Mouse (Mus musculus): ENCODE results near the gene Syt12. TPM values are rescaled to one million over a fixed set of nuclear protein-coding genes. Genes with fewer than 3 reads are reported as not detected.

Syt12 gene
- polyA plus RNA-seq, 1 experiment from 2014 or later, result 4.1 TPM

- no peak overlapping the region for H3K27ac ChIP-seq
- ATAC-seq (ENCODE audit: low FRiP score) (no peak), DNase-seq (ENCODE audit: low spot score) (no peak)
- H3K27me3 ChIP-seq (ENCODE audit: control insufficient read depth, insufficient read depth, low read length), result no peaks in the 10 kb centered on the region
- H3K36me3 ChIP-seq (replicated peaks; ENCODE audit: control insufficient read depth, insufficient read depth), result no peaks in the 10 kb centered on the region
- no peaks in the 10 kb centered on the region for H3K9me3 ChIP-seq (ENCODE audit: control insufficient read depth, low read length)
- no peak overlapping the region for H3K4me2 ChIP-seq (replicated peaks)
- 48% methylated on average over 9 of the region's 9 CpGs for WGBS
- no peak overlapping the region; the same call in none of the 2 replicates for H3K9ac ChIP-seq
- H3K4me3 ChIP-seq (replicated peaks; ENCODE audit: low read length), result no peak overlapping the region
- 0 out of 2 replicates have a peak, but pooled peaks cover under 1% of the 10 kb centered on the region for H3K4me1 ChIP-seq (replicated peaks; ENCODE audit: control insufficient read depth, insufficient read depth, low read length)
Observed at GRCm38 (mm10) chr19:4492526-4493296, 15.5 kb upstream of the Syt12 start.

- Histone ChIP-seq H3K27ac (no peak overlapping the region), H3K27me3 (ENCODE audit: control insufficient read depth, insufficient read depth, low read length) (no peaks in the 10 kb centered on the region), H3K4me1 (replicated peaks; ENCODE audit: control insufficient read depth, insufficient read depth, low read length) (no peaks in the 10 kb centered on the region), H3K36me3 (replicated peaks; ENCODE audit: control insufficient read depth, insufficient read depth) (no peaks in the 10 kb centered on the region), H3K4me3 (replicated peaks; ENCODE audit: low read length) (no peak overlapping the region), H3K9ac (no peak overlapping the region), H3K4me2 (replicated peaks) (no peak overlapping the region), H3K9me3 (ENCODE audit: control insufficient read depth, low read length) (no peaks in the 10 kb centered on the region)
- 66% methylated on average over 10 of the region's 10 CpGs for WGBS
- DNase-seq (ENCODE audit: low spot score), result no peak
- no peak for ATAC-seq (ENCODE audit: low FRiP score)
Observed at GRCm38 (mm10) chr19:4491080-4491695, 13.9 kb upstream of the Syt12 start.

GRCm38 (mm10) chr19:4487877-4488276 is 10.6 kb upstream of the Syt12 start:
- DNase-seq (ENCODE audit: low spot score) (no peak), ATAC-seq (ENCODE audit: low FRiP score) (no peak)
- Histone ChIP-seq H3K27me3 (ENCODE audit: control insufficient read depth, insufficient read depth, low read length) (no peaks in the 10 kb centered on the region), H3K36me3 (replicated peaks; ENCODE audit: control insufficient read depth, insufficient read depth) (no peaks in the 10 kb centered on the region), H3K4me3 (replicated peaks; ENCODE audit: low read length) (no peak overlapping the region), H3K4me2 (replicated peaks) (no peak overlapping the region), H3K9me3 (ENCODE audit: control insufficient read depth, low read length) (no peaks in the 10 kb centered on the region), H3K9ac (no peak overlapping the region), H3K4me1 (replicated peaks; ENCODE audit: control insufficient read depth, insufficient read depth, low read length) (no peaks in the 10 kb centered on the region), H3K27ac (no peak overlapping the region)
- WGBS, result 66% methylated on average over 2 of the region's 2 CpGs

- WGBS, result 60% methylated on average over 5 of the region's 5 CpGs
- DNase-seq (ENCODE audit: low spot score), result no peak
Observed at GRCm38 (mm10) chr19:4485006-4485405, 7.8 kb upstream of the Syt12 start.

GRCm38 (mm10) chr19:4482111-4482859 is 5.0 kb upstream of the Syt12 start:
- Histone ChIP-seq H3K27ac (no peak overlapping the region), H3K9ac (no peak overlapping the region), H3K36me3 (replicated peaks; ENCODE audit: control insufficient read depth, insufficient read depth) (no peaks in the 10 kb centered on the region), H3K4me1 (replicated peaks; ENCODE audit: control insufficient read depth, insufficient read depth, low read length) (peaks cover 1% of the 10 kb centered on the region; the same call in 1 of the 2 replicates), H3K4me3 (replicated peaks; ENCODE audit: low read length) (no peak overlapping the region), H3K4me2 (replicated peaks) (no peak overlapping the region), H3K27me3 (ENCODE audit: control insufficient read depth, insufficient read depth, low read length) (peaks cover 9% of the 10 kb centered on the region), H3K9me3 (ENCODE audit: control insufficient read depth, low read length) (no peaks in the 10 kb centered on the region)
- 89% methylated on average over 3 of the region's 3 CpGs for WGBS
- no peak for ATAC-seq (ENCODE audit: low FRiP score)
- DNase-seq (ENCODE audit: low spot score), result no peak

More at GRCm38 (mm10) chr19:4485006-4485405, 7.8 kb upstream of the Syt12 start:
- Histone ChIP-seq H3K4me3 (replicated peaks; ENCODE audit: low read length) (no peak overlapping the region), H3K36me3 (replicated peaks; ENCODE audit: control insufficient read depth, insufficient read depth) (no peaks in the 10 kb centered on the region), H3K27ac (no peak overlapping the region), H3K4me1 (replicated peaks; ENCODE audit: control insufficient read depth, insufficient read depth, low read length) (no peaks in the 10 kb centered on the region), H3K27me3 (ENCODE audit: control insufficient read depth, insufficient read depth, low read length) (no peaks in the 10 kb centered on the region), H3K4me2 (replicated peaks) (no peak overlapping the region), H3K9ac (no peak overlapping the region), H3K9me3 (ENCODE audit: control insufficient read depth, low read length) (no peaks in the 10 kb centered on the region)
- no peak for ATAC-seq (ENCODE audit: low FRiP score)

GRCm38 (mm10) chr19:4481326-4481725 is 4.1 kb upstream of the Syt12 start:
- no peak for DNase-seq (ENCODE audit: low spot score)
- no peak for ATAC-seq (ENCODE audit: low FRiP score)
- 57% methylated on average over 4 of the region's 4 CpGs for WGBS
- Histone ChIP-seq H3K9me3 (ENCODE audit: control insufficient read depth, low read length) (no peaks in the 10 kb centered on the region), H3K27me3 (ENCODE audit: control insufficient read depth, insufficient read depth, low read length) (peaks cover 17% of the 10 kb centered on the region), H3K9ac (no peak overlapping the region), H3K27ac (no peak overlapping the region), H3K36me3 (replicated peaks; ENCODE audit: control insufficient read depth, insufficient read depth) (no peaks in the 10 kb centered on the region), H3K4me1 (replicated peaks; ENCODE audit: control insufficient read depth, insufficient read depth, low read length) (peaks cover 8% of the 10 kb centered on the region; the same call in 1 of the 2 replicates), H3K4me3 (replicated peaks; ENCODE audit: low read length) (no peak overlapping the region), H3K4me2 (replicated peaks) (no peak overlapping the region)

GRCm38 (mm10) chr19:4480041-4480440 is 2.8 kb upstream of the Syt12 start:
- Histone ChIP-seq H3K27me3 (ENCODE audit: control insufficient read depth, insufficient read depth, low read length) (peaks cover 30% of the 10 kb centered on the region), H3K9ac (no peak overlapping the region)
- 92% methylated on average over 2 of the region's 2 CpGs for WGBS

GRCm38 (mm10) chr19:4478190-4478516 is 906 bp upstream of the Syt12 start:
- H3K9ac ChIP-seq, result no peak overlapping the region
- WGBS, result 36% methylated on average over 1 of the region's 1 CpGs
- no peak overlapping the region for H3K27ac ChIP-seq
- H3K9me3 ChIP-seq (ENCODE audit: control insufficient read depth, low read length), result no peaks in the 10 kb centered on the region
- no peak for ATAC-seq (ENCODE audit: low FRiP score)
- no peak for DNase-seq (ENCODE audit: low spot score)
- peaks cover 37% of the 10 kb centered on the region for H3K27me3 ChIP-seq (ENCODE audit: control insufficient read depth, insufficient read depth, low read length)
- no peak overlapping the region for H3K4me2 ChIP-seq (replicated peaks)
- H3K36me3 ChIP-seq (replicated peaks; ENCODE audit: control insufficient read depth, insufficient read depth), result no peaks in the 10 kb centered on the region
- peaks cover 8% of the 10 kb centered on the region; the same call in 1 of the 2 replicates for H3K4me1 ChIP-seq (replicated peaks; ENCODE audit: control insufficient read depth, insufficient read depth, low read length)
- no peak overlapping the region for H3K4me3 ChIP-seq (replicated peaks; ENCODE audit: low read length)

More at GRCm38 (mm10) chr19:4480041-4480440, 2.8 kb upstream of the Syt12 start:
- no peak overlapping the region for H3K4me3 ChIP-seq (replicated peaks; ENCODE audit: low read length)
- H3K4me1 ChIP-seq (replicated peaks; ENCODE audit: control insufficient read depth, insufficient read depth, low read length), result peaks cover 8% of the 10 kb centered on the region; the same call in 1 of the 2 replicates
- H3K9me3 ChIP-seq (ENCODE audit: control insufficient read depth, low read length), result no peaks in the 10 kb centered on the region
- DNase-seq (ENCODE audit: low spot score) (no peak), ATAC-seq (ENCODE audit: low FRiP score) (no peak)
- H3K4me2 ChIP-seq (replicated peaks), result no peak overlapping the region
- H3K36me3 ChIP-seq (replicated peaks; ENCODE audit: control insufficient read depth, insufficient read depth), result no peaks in the 10 kb centered on the region
- H3K27ac ChIP-seq, result no peak overlapping the region

- peak; percentile 81 for ATAC-seq (ENCODE audit: low FRiP score)
Observed at GRCm38 (mm10) chr19:4476601-4477257, 518 bp downstream of the Syt12 start.

More at GRCm38 (mm10) chr19:4476601-4477257, 518 bp downstream of the Syt12 start:
- Histone ChIP-seq H3K4me2 (replicated peaks) (peak overlapping the region; percentile 94), H3K4me3 (replicated peaks; ENCODE audit: low read length) (peak overlapping the region; percentile 50), H3K9me3 (ENCODE audit: control insufficient read depth, low read length) (no peaks in the 10 kb centered on the region), H3K36me3 (replicated peaks; ENCODE audit: control insufficient read depth, insufficient read depth) (no peaks in the 10 kb centered on the region), H3K27ac (no peak overlapping the region), H3K27me3 (ENCODE audit: control insufficient read depth, insufficient read depth, low read length) (peaks cover 37% of the 10 kb centered on the region), H3K4me1 (replicated peaks; ENCODE audit: control insufficient read depth, insufficient read depth, low read length) (peaks cover 8% of the 10 kb centered on the region; the same call in 1 of the 2 replicates), H3K9ac (peak overlapping the region; percentile 61)
- WGBS, result under 1% methylated on average over 70 of the region's 70 CpGs
- DNase-seq (ENCODE audit: low spot score), result peak; percentile 52
